Mouse (Mus musculus) testis, postnatal 14 days (tissue): ENCODE results near the gene Mafk.
"Not testable (repeated sequence)": the region's sequence is repeated elsewhere in the genome, so short reads cannot be mapped to it uniquely, and the experiment has no call there.

ENCODE experiments used
- DNase-seq: peaks from one replicate; pipeline ENCODE4 v3.0.0; 2021; ENCODE audit warnings: low spot score

Mafk gene

GRCm38 (mm10) chr5:139791227-139792158, at the start of gene Mafk:
TSS of gene Mafk (plus strand) at chr5:139791513.
- DNase-seq: peak; percentile 95

- not testable (repeated sequence) for DNase-seq
These were observed 48.7 kb upstream of the Mafk start for GRCm38 (mm10) chr5:139742640-139743039.

- DNase-seq: no peak
These were observed 45.5 kb upstream of the Mafk start for GRCm38 (mm10) chr5:139745771-139746170.

- no peak for DNase-seq
These were observed 41.7 kb upstream of the Mafk start for GRCm38 (mm10) chr5:139749413-139750125.

- DNase-seq: no peak
These were observed 40.8 kb upstream of the Mafk start for GRCm38 (mm10) chr5:139750535-139750934.

GRCm38 (mm10) chr5:139754753-139755152, 36.6 kb upstream of the Mafk start:
- DNase-seq: no peak

GRCm38 (mm10) chr5:139756135-139756534, 35.2 kb upstream of the Mafk start:
- DNase-seq: no peak

- DNase-seq: no peak
These were observed 34.7 kb upstream of the Mafk start for GRCm38 (mm10) chr5:139756586-139756985.

GRCm38 (mm10) chr5:139758096-139758495, 33.2 kb upstream of the Mafk start:
- DNase-seq: no peak

GRCm38 (mm10) chr5:139764296-139764695, 27.0 kb upstream of the Mafk start:
- no peak for DNase-seq

- no peak for DNase-seq
These were observed 23.1 kb upstream of the Mafk start for GRCm38 (mm10) chr5:139768216-139768615.

GRCm38 (mm10) chr5:139775216-139775926, 15.9 kb upstream of the Mafk start, which contains the start of gene Ints1:
TSS of gene Ints1 (minus strand) at chr5:139775674.
- peak; percentile 94 for DNase-seq

GRCm38 (mm10) chr5:139776966-139777365, 14.3 kb upstream of the Mafk start:
- DNase-seq: no peak

GRCm38 (mm10) chr5:139781406-139781805, 9.9 kb upstream of the Mafk start:
- no peak for DNase-seq

GRCm38 (mm10) chr5:139789466-139789865, 1.8 kb upstream of the Mafk start:
- no peak for DNase-seq

GRCm38 (mm10) chr5:139792159-139792775, 954 bp downstream of the Mafk start:
- peak; percentile 8 for DNase-seq

- DNase-seq: peak; percentile 11
These were observed 1.6 kb downstream of the Mafk start for GRCm38 (mm10) chr5:139792966-139793337.

- DNase-seq: peak; percentile 10
These were observed 2.2 kb downstream of the Mafk start for GRCm38 (mm10) chr5:139793338-139794089.

GRCm38 (mm10) chr5:139794137-139794536, 2.8 kb downstream of the Mafk start:
- DNase-seq: no peak

GRCm38 (mm10) chr5:139794938-139795337, 3.6 kb downstream of the Mafk start:
- DNase-seq: no peak

- DNase-seq: no peak
These were observed 4.8 kb downstream of the Mafk start for GRCm38 (mm10) chr5:139796001-139796620.
